Mouse (Mus musculus) embryonic facial prominence, embryonic 11.5 days (tissue): Measurements from ENCODE around the gene Plcd3. TPM values are rescaled to one million over a fixed set of nuclear protein-coding genes. Genes with fewer than 3 reads are reported as not detected.

Source experiments
- ATAC-seq: fragments of 200-750 bp; cut with Nextera tagmentation; replicated peaks from 2 replicates; pipeline ENCODE4 v1.8.0; 2017; ENCODE audit warnings: low read depth; ENCODE audit not compliant: insufficient number of reproducible peaks, low FRiP score, low TSS enrichment
- DNase-seq: peaks from one replicate; pipeline ENCODE4 v3.0.0-alpha.2; 2015; ENCODE audit warnings: low spot score
- H3K27ac ChIP-seq: fragments of 300-500 bp; sonication (generic); replicated peaks from 2 replicates; pipeline ENCODE4 v1.5.1; 2014; ENCODE audit warnings: mild to moderate bottlenecking, low read depth, low read length, control low read depth
- H3K27me3 ChIP-seq: fragments of 300-500 bp; sonication (generic); 2 replicates; pipeline ENCODE4 v1.6.1; 2014; ENCODE audit warnings: mild to moderate bottlenecking, low read length, moderate library complexity, mixed read lengths; ENCODE audit not compliant: control insufficient read depth, insufficient read depth
- H3K36me3 ChIP-seq: fragments of 300-500 bp; sonication (generic); replicated peaks from 2 replicates; pipeline ENCODE4 v1.6.1; 2014; ENCODE audit warnings: low read depth, mild to moderate bottlenecking, low read length, moderate library complexity, mixed read lengths; ENCODE audit not compliant: control insufficient read depth, insufficient read depth
- H3K4me1 ChIP-seq: fragments of 300-500 bp; sonication (generic); 2 replicates; pipeline ENCODE4 v1.6.1; 2014; ENCODE audit warnings: low read length, mixed read lengths; ENCODE audit not compliant: control insufficient read depth, insufficient read depth
- H3K4me2 ChIP-seq: fragments of 300-500 bp; sonication (generic); 2 replicates; pipeline ENCODE4 v1.6.1; 2014; ENCODE audit warnings: low read depth, mild to moderate bottlenecking, control low read depth, low read length, moderate library complexity
- H3K4me3 ChIP-seq: fragments of 300-500 bp; sonication (generic); 2 replicates; pipeline ENCODE4 v1.5.1; 2014; ENCODE audit warnings: low read depth, low read length, control low read depth
- H3K9ac ChIP-seq: fragments of 300-500 bp; sonication (generic); replicated peaks from 2 replicates; pipeline ENCODE4 v1.6.1; 2014; ENCODE audit warnings: mild to moderate bottlenecking, control low read depth, low read length
- H3K9me3 ChIP-seq: fragments of 300-500 bp; sonication (generic); replicated peaks from 2 replicates; pipeline ENCODE4 v1.6.1; 2016; ENCODE audit warnings: mild to moderate bottlenecking, low read length, inconsistent platforms, mixed read lengths; ENCODE audit not compliant: control insufficient read depth
- WGBS: fragments of 180-500 bp; shearing (Covaris S2); extraction: QIAGEN DNeasy Blood & Tissue Kit; methylation state at CpG from one replicate; pipeline ENCODE4 v1.1.7; 2014; 5-methylcytosine and 5-hydroxymethylcytosine counted together
- polyA plus RNA-seq: library from polyadenylated mRNA; unstranded; fragments of >200 nt; fragmentation: Nextera tagmentation; extraction: Ambion mirVana; gene quantifications from 2 replicates; pipeline ENCODE4 v1.2.1, GENCODE M21; 2014

Plcd3 gene
- polyA plus RNA-seq, 1 experiment from 2014 or later: 0.87 TPM

DNA sequence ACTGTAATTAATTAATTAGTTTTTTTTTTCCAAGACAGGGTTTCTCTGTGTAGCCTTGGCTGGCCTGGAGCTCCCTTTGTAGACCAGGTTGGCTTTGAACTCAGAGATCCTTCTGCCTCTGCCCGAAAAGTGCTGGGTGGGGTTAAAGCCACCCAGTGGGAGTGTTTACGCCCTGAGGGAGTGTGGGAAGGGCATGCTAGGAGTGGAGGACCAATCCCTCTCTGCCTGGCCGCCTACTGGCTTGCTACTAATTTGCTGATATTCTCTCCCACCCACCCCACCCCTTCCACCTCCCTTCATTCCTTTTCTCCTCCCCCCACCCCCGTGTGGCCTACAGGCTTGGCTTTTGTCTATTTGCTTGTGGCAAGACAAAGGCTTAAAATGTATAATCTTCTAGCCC, 4.9 kb upstream of the Plcd3 start:
- H3K27me3 ChIP-seq: peaks cover 8% of the 10 kb centered on the region; the same call in 1 of the 2 replicates
- no peaks in the 10 kb centered on the region for H3K9me3 ChIP-seq
- 60% methylated on average over 4 of the region's 4 CpGs for whole genome bisulfite sequencing
- ATAC-seq: no peak
- peaks cover 1% of the 10 kb centered on the region; the same call in 1 of the 2 replicates for H3K4me1 ChIP-seq
- H3K36me3 ChIP-seq: no peaks in the 10 kb centered on the region
- no peak for DNase-seq
- no peak overlapping the region for H3K4me3 ChIP-seq
- H3K27ac ChIP-seq: no peak overlapping the region
- no peak overlapping the region for H3K4me2 ChIP-seq
- no peak overlapping the region for H3K9ac ChIP-seq

- Histone ChIP-seq H3K4me2 (no peak overlapping the region), H3K4me1 (no peaks in the 10 kb centered on the region), H3K4me3 (no peak overlapping the region), H3K9me3 (no peaks in the 10 kb centered on the region), H3K9ac (no peak overlapping the region), H3K27ac (no peak overlapping the region), H3K36me3 (no peaks in the 10 kb centered on the region), H3K27me3 (peaks cover 10% of the 10 kb centered on the region; the same call in 1 of the 2 replicates)
- ATAC-seq (no peak), DNase-seq (no peak)
- WGBS: 78% methylated on average over 6 of the region's 6 CpGs
Observed at GRCm38 (mm10) chr11:103105810-103106209, 4.4 kb upstream of the Plcd3 start.

GRCm38 (mm10) chr11:103105180-103105725, 3.8 kb upstream of the Plcd3 start:
- no peak overlapping the region for H3K4me3 ChIP-seq
- H3K27me3 ChIP-seq: peaks cover 13% of the 10 kb centered on the region
- no peaks in the 10 kb centered on the region for H3K9me3 ChIP-seq
- no peaks in the 10 kb centered on the region for H3K36me3 ChIP-seq
- H3K9ac ChIP-seq: no peak overlapping the region
- H3K27ac ChIP-seq: no peak overlapping the region
- DNase-seq (no peak), ATAC-seq (no peak)
- WGBS: 35% methylated on average over 13 of the region's 14 CpGs
- H3K4me2 ChIP-seq: no peak overlapping the region
- no peaks in the 10 kb centered on the region for H3K4me1 ChIP-seq

GRCm38 (mm10) chr11:103104469-103104868, 3.0 kb upstream of the Plcd3 start:
- Histone ChIP-seq H3K9me3 (no peaks in the 10 kb centered on the region), H3K4me3 (no peak overlapping the region), H3K4me1 (no peaks in the 10 kb centered on the region), H3K27me3 (peaks cover 20% of the 10 kb centered on the region), H3K27ac (no peak overlapping the region), H3K4me2 (no peak overlapping the region), H3K36me3 (no peaks in the 10 kb centered on the region), H3K9ac (no peak overlapping the region)
- WGBS: 80% methylated on average over 7 of the region's 7 CpGs
- ATAC-seq (no peak), DNase-seq (no peak)

- Histone ChIP-seq H3K27me3 (peaks cover 22% of the 10 kb centered on the region), H3K36me3 (no peaks in the 10 kb centered on the region), H3K9ac (no peak overlapping the region), H3K9me3 (no peaks in the 10 kb centered on the region), H3K27ac (no peak overlapping the region), H3K4me2 (no peak overlapping the region), H3K4me3 (no peak overlapping the region), H3K4me1 (no peaks in the 10 kb centered on the region)
- no peak for ATAC-seq
- no peak for DNase-seq
- 59% methylated on average over 8 of the region's 8 CpGs for whole genome bisulfite sequencing
Observed at GRCm38 (mm10) chr11:103103621-103104020, 2.2 kb upstream of the Plcd3 start.

- under 1% methylated on average over 35 of the region's 35 CpGs for WGBS
- H3K27ac ChIP-seq: no peak overlapping the region
- no peaks in the 10 kb centered on the region for H3K4me1 ChIP-seq
- H3K4me3 ChIP-seq: peak overlapping the region; percentile 36
- peak overlapping the region; percentile 41 for H3K9ac ChIP-seq
- peak; percentile 75 for ATAC-seq
- peak overlapping the region; percentile 87 for H3K4me2 ChIP-seq
- H3K36me3 ChIP-seq: no peaks in the 10 kb centered on the region
- peak; percentile 95 for DNase-seq
- H3K27me3 ChIP-seq: peaks cover 25% of the 10 kb centered on the region
- no peaks in the 10 kb centered on the region for H3K9me3 ChIP-seq
Observed at GRCm38 (mm10) chr11:103102725-103103349, 1.4 kb upstream of the Plcd3 start.

- H3K27me3 ChIP-seq: peaks cover 29% of the 10 kb centered on the region
- ATAC-seq: no peak
Observed at GRCm38 (mm10) chr11:103101866-103102501, 526 bp upstream of the Plcd3 start.

DNA sequence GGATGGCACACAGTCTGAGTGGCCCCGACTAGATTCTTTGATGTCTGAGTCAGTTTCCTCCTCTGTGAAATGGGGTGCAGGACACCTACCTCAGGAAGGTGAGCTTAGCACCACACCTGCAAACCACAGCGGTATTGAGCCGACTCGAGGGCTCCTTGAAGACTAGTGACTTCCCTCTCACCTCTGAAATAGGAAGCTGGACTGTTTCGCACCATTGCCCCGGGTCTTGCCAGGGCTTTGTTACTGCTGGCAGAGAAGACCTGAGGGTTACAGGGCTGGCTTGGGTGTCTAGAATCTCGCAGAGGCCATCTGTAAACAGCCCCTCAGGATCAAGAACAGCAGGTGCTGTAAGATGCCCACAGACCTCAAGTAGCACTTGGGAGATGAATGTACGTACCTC, 1.1 kb downstream of the Plcd3 start:
- Histone ChIP-seq H3K27me3 (peaks cover 29% of the 10 kb centered on the region), H3K4me1 (no peaks in the 10 kb centered on the region; the same call in 1 of the 2 replicates), H3K9me3 (no peaks in the 10 kb centered on the region), H3K4me2 (no peak overlapping the region), H3K36me3 (no peaks in the 10 kb centered on the region), H3K27ac (no peak overlapping the region), H3K9ac (no peak overlapping the region), H3K4me3 (no peak overlapping the region)
- ATAC-seq (no peak), DNase-seq (no peak)
- WGBS: 75% methylated on average over 8 of the region's 8 CpGs

More at GRCm38 (mm10) chr11:103101866-103102501, 526 bp upstream of the Plcd3 start:
- Histone ChIP-seq H3K9ac (peak overlapping the region; percentile 66), H3K4me2 (peak overlapping the region; percentile 87), H3K36me3 (no peaks in the 10 kb centered on the region), H3K4me1 (no peaks in the 10 kb centered on the region; the same call in 1 of the 2 replicates), H3K4me3 (peak overlapping the region; percentile 51), H3K27ac (no peak overlapping the region), H3K9me3 (no peaks in the 10 kb centered on the region)
- peak; percentile 56 for DNase-seq
- 2% methylated on average over 30 of the region's 30 CpGs for WGBS
